26 mouse cellular contexts compared by ENCODE assay signal in the genomic region with DNA sequence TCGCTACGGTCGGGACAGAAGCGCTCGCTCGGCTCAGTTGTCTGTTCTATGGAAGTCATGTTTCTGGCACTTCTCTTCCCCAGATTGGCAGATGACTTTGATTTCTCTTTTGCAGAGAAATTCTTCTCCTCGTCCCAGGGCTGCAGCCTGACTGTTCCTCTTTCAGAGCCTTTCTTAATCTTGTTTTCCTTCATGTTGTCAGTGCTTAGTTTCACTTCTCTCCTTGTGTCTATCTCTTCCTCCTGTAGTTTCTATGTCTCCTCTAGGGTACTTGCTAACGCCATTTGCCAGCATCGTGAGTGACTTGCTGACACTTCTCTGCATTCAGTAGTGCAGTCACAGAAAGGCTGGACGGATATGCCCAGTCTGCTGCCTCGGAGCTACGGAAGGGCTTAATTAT.
DNase-seq lines count a peak whose midpoint lies in the region; ATAC-seq and TF ChIP-seq lines count a peak whose summit lies in the region.
"Had no signal": no experiment of that assay in that cellular context is flagged by ENCODE, and none has a peak within 500 bp of the region (broad histone marks: within the 10 kb centered on the region; RNA-seq: fewer than 3 reads in every experiment).

No protein-coding gene starts in this region.

- no peak for DNase-seq in layer of hippocampus, adult 2 months (ENCODE audit: low spot score in 2 of 2)
- DNase-seq in layer of hippocampus, adult 18-20 months (ENCODE audit: low spot score in 2 of 2), result no peak
- DNase-seq in right cerebral cortex, postnatal 36 days (ENCODE audit: low spot score in 2 of 2), result no peak
- DNase-seq in thymus, adult 18-20 months, result no peak
- no peak for DNase-seq in right cerebral cortex, postnatal 4 days
- DNase-seq: adrenal gland, adult 2 months; cerebellum, adult 11 months; cerebellum, adult 9-11 months; embryo, embryonic 11 days; gastrocnemius, adult 2 months; kidney, adult 8-10 months; kidney, postnatal 14 days; lung, postnatal 36 days had no signal

- H3K27ac ChIP-seq in layer of hippocampus, adult 2 months, result peak overlapping the region; percentile 48; the same call in 1 of the 2 replicates
- H3K27ac ChIP-seq in bone marrow, adult 2 months (ENCODE audit: control insufficient read depth, insufficient read depth, low read depth, low read length, poor library complexity), result peak overlapping the region; percentile 66
- H3K27ac ChIP-seq in cortical plate, adult 2 months (ENCODE audit: insufficient read depth, low read length), result 0 out of 2 replicates have a peak overlapping the region, but pooled peaks have one; percentile 29
- H3K27ac ChIP-seq: embryonic facial prominence, embryonic 13.5 days; forebrain, embryonic 13.5 days; gastrocnemius, adult 2 months; intestine, embryonic 15.5 days; liver, embryonic 15.5 days; lung, embryonic 15.5 days; midbrain, embryonic 10.5 days; neural tube, embryonic 15.5 days had no signal

- H3K4me1 ChIP-seq in bone marrow, adult 2 months (ENCODE audit: control insufficient read depth, insufficient read depth, low read length), result peaks cover 3% of the 10 kb centered on the region
- H3K4me1 ChIP-seq in cortical plate, adult 2 months (ENCODE audit: control insufficient read depth, insufficient read depth, low read length), result peaks cover 1% of the 10 kb centered on the region; the same call in 1 of the 2 replicates
- H3K4me1 ChIP-seq: embryonic facial prominence, embryonic 13.5 days; forebrain, embryonic 13.5 days; intestine, embryonic 15.5 days; liver, embryonic 15.5 days; lung, embryonic 15.5 days; midbrain, embryonic 10.5 days; neural tube, embryonic 15.5 days had no signal

- no peak overlapping the region for H3K4me3 ChIP-seq in layer of hippocampus, adult 2 months
- peak overlapping the region; percentile 3 for H3K4me3 ChIP-seq in bone marrow, adult 2 months (replicated peaks; ENCODE audit: control insufficient read depth, low read depth, low read length)
- H3K4me3 ChIP-seq in cortical plate, adult 2 months (ENCODE audit: insufficient read depth, low read length), result no peak overlapping the region
- H3K4me3 ChIP-seq: embryonic facial prominence, embryonic 13.5 days; erythroblast, embryonic 14.5 days; forebrain, embryonic 13.5 days; gastrocnemius, adult 2 months; intestine, embryonic 15.5 days; liver, embryonic 15.5 days; lung, embryonic 15.5 days; midbrain, embryonic 10.5 days; neural tube, embryonic 15.5 days had no signal

- peak; percentile 44; the same call in 1 of the 2 replicates for ATAC-seq in neutrophil, adult 5-6 weeks (ENCODE audit: extremely low read depth, insufficient number of reproducible peaks, low FRiP score, poor library complexity, severe bottlenecking)
- ATAC-seq: forebrain, embryonic 13.5 days; hindbrain, embryonic 16.5 days; intestine, embryonic 15.5 days; midbrain, embryonic 16.5 days had no signal

- no peak for TF ChIP-seq CTCF in layer of hippocampus, adult 2 months (conservative IDR thresholded peaks at IDR 0.05)
- no peak for TF ChIP-seq CTCF in bone marrow, adult 2 months (IDR thresholded peaks at IDR 0.05; ENCODE audit: control insufficient read depth, insufficient read depth, low read length)
- no peak for TF ChIP-seq CTCF in cortical plate, adult 2 months (IDR thresholded peaks at IDR 0.05; ENCODE audit: extremely low read depth, insufficient read depth, low read length)

- 71% methylated on average over 12 of the region's 12 CpGs for WGBS in bone marrow, adult 2 months

- TF ChIP-seq POLR2A in bone marrow, adult 2 months (IDR thresholded peaks at IDR 0.05; ENCODE audit: borderline replicate concordance, control insufficient read depth, low read depth, low read length), result no peak
- TF ChIP-seq POLR2A in cortical plate, adult 2 months (IDR thresholded peaks at IDR 0.05; ENCODE audit: extremely low read depth, insufficient read depth, low read length), result no peak
